Mouse (Mus musculus) spleen, adult 12 weeks (tissue): ENCODE measurements at regions not wholly inside any gene's neighbourhood (a gene's known extent, or its start where the extent isn't known, plus 50 kb on each side); places are given as distances from the start of the nearest gene placed in this dataset.

ENCODE experiments used
- DNase-seq: peaks from one replicate; pipeline ENCODE4 v3.0.0; 2022; ENCODE audit warnings: low spot score

- peak; percentile 11 for DNase-seq
Measured at GRCm38 (mm10) chr1:88575917-88576669, 66.2 kb upstream of the Glrp1 start.

DNA sequence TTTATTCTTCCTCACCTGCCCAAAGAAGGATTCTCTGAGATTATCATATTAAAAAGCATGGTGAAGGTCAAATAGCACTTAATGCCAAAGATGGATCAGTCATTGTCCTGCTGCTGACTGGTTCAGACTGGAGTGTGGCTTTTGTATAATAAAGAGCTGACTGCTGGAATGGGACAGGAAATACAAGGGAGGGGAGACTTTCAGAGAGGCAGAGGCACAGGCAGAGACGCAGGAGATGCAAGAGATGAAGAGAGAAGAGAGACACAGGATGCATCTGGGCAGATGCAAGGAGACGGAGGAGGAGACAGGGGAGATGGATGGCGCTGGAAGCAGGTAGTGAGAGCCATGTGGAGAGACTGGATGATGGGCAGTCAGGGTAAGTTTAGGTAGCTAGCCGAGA lies 65.4 kb upstream of the Glrp1 start:
- DNase-seq, result no peak

DNA sequence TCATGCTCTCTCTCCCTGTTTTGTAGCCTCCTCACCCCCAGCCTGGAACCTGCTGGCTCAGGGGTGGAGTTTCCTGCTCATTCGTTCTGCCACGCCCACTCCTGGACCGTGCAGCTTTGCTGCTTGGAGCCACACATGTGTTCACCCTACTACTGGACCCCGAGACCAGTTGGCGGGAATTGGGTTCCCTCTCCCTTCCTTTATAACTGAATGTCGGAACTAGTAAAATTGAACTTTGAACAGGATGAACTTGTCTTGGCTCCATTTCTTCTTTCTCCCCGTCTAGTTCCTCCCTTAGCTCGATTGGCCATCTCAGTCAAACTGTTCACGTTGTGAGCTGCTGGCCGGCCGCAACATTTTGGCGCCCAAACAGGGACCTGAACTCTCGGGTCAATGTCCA lies 62.3 kb upstream of the Glrp1 start:
- no peak for DNase-seq

- DNase-seq, result no peak
Measured at GRCm38 (mm10) chr1:88568447-88569053, 58.7 kb upstream of the Glrp1 start.

DNA sequence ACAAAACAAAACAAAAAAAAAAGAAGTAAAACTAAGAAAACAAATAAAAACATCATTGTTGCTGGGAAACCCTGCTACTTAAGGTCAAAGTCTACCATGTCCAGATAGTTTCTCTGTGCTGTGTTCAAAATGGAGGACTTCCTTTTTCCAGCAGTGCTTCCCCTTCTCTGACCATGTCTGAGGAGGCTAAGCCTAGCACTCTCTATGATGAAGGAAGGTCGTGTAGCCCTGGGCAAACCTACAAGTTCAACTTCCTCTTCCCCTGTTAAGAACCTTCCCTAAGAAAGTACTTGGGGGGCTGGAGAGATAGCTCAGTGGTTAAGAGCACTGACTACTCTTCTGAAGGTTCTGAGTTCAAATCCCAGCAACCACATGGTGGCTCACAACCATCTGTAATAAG lies 57.3 kb upstream of the Glrp1 start:
- no peak for DNase-seq

- DNase-seq, result no peak
Measured at GRCm38 (mm10) chr1:88566426-88566825, 56.6 kb upstream of the Glrp1 start.

GRCm38 (mm10) chr1:88564825-88565224 lies 55.0 kb upstream of the Glrp1 start:
- no peak for DNase-seq

DNA sequence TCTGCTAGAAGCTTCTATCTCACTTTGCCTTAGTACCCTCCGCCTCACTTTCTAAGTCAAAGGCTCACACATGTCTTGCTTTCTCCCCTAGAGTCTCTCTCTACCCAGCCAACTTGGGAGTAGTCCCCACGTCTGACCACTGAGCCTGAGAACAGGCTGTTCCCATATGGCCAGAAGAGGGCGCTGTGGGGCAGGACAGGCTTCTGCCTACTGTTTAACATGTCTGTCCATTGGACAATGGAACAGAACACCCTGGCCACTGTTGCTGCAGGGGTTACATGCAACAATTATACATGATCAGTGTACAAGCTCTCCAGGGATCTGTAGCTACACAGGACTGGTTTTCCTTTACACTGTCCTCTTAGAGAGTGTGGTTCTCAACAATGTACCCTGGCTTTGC lies 52.5 kb upstream of the Glrp1 start:
- DNase-seq, result peak; percentile 50

DNA sequence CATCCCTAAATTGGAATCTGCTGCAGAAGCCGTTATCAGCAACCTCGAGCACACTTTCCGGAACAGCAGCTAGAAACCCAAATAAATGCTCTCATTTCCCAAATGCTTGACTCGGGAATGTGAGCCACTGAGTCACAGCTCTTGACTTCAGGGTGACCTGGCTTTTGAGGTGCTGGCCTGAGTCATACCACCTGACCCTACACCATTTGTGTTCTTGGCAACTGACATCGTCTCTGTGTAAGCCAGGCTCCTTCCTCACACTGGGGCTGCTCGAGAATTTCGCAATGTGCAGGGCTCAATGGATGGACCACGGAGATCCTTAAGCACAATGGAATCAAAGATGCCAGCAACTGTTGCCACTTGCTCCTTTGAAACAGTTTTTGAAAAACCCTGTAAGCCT lies 50.9 kb upstream of the Glrp1 start:
- DNase-seq, result no peak
